Mouse (Mus musculus) cerebellum, adult (tissue): ENCODE results near the gene C2cd2.

Experiments
- ATAC-seq: cut with Nextera tagmentation; 2 replicates; pipeline ENCODE4 v1.9.2; 2017; ENCODE audit warnings: mild to moderate bottlenecking, moderate library complexity, mixed read lengths; ENCODE audit not compliant: insufficient number of reproducible peaks, low FRiP score, low TSS enrichment

The C2cd2 gene

GRCm38 (mm10) chr16:97904035-97904434, 58.4 kb downstream of the C2cd2 start:
- ATAC-seq: no peak

GRCm38 (mm10) chr16:97897346-97898024, 64.9 kb downstream of the C2cd2 start:
- ATAC-seq: no peak

GRCm38 (mm10) chr16:97887762-97888161, 74.6 kb downstream of the C2cd2 start:
- 0 out of 2 replicates have a peak, but pooled peaks have one; percentile 22 for ATAC-seq

- ATAC-seq: no peak
Observed at GRCm38 (mm10) chr16:97883696-97884095, 78.7 kb downstream of the C2cd2 start.

GRCm38 (mm10) chr16:97882891-97883290, 79.5 kb downstream of the C2cd2 start:
- no peak for ATAC-seq

GRCm38 (mm10) chr16:97879134-97879533, 83.3 kb downstream of the C2cd2 start:
- ATAC-seq: no peak

GRCm38 (mm10) chr16:97877502-97877901, 84.9 kb downstream of the C2cd2 start:
- no peak for ATAC-seq

GRCm38 (mm10) chr16:97875101-97875500, 87.3 kb downstream of the C2cd2 start:
- ATAC-seq: no peak

GRCm38 (mm10) chr16:97874376-97874775, 88.0 kb downstream of the C2cd2 start:
- ATAC-seq: no peak

GRCm38 (mm10) chr16:97872657-97873056, 89.7 kb downstream of the C2cd2 start:
- ATAC-seq: peak; percentile 69

GRCm38 (mm10) chr16:97869193-97870102, 93.0 kb downstream of the C2cd2 start:
- no peak for ATAC-seq

GRCm38 (mm10) chr16:97863932-97864467, 98.4 kb downstream of the C2cd2 start:
- no peak for ATAC-seq

GRCm38 (mm10) chr16:97856050-97856449, 106.3 kb downstream of the C2cd2 start:
- ATAC-seq: no peak

- peak; percentile 78 for ATAC-seq
Observed at GRCm38 (mm10) chr16:97851741-97852319, 110.6 kb downstream of the C2cd2 start, which contains the start of gene Prdm15. Gene Prdm15 (minus strand): TSS chr16:97851850.

- ATAC-seq: peak; percentile 79
Observed at GRCm38 (mm10) chr16:97851061-97851740, 111.2 kb downstream of the C2cd2 start.

GRCm38 (mm10) chr16:97850667-97851060, 111.7 kb downstream of the C2cd2 start:
- ATAC-seq: no peak; the same call in 1 of the 2 replicates

- no peak for ATAC-seq
Observed at GRCm38 (mm10) chr16:97848832-97849231, 113.6 kb downstream of the C2cd2 start.

- ATAC-seq: no peak
Observed at GRCm38 (mm10) chr16:97844967-97845937, 117.1 kb downstream of the C2cd2 start.

- no peak for ATAC-seq
Observed at GRCm38 (mm10) chr16:97832154-97832553, 130.2 kb downstream of the C2cd2 start.
